Mouse (Mus musculus) intestine, postnatal 0 days (tissue): ENCODE results near the gene Hs6st3. TPM values are rescaled to one million over a fixed set of nuclear protein-coding genes. Genes with fewer than 3 reads are reported as not detected.

Source experiments
- ATAC-seq: fragments of 200-750 bp; cut with Nextera tagmentation; 2 replicates; pipeline ENCODE4 v1.8.0; 2017; ENCODE audit warnings: mild to moderate bottlenecking, moderate TSS enrichment, moderate library complexity
- H3K27ac ChIP-seq: fragments of 300-500 bp; sonication (generic); 2 replicates; pipeline ENCODE4 v1.5.1; 2014; ENCODE audit warnings: mild to moderate bottlenecking, low read depth, low read length, moderate library complexity
- H3K27me3 ChIP-seq: fragments of 300-500 bp; sonication (generic); replicated peaks from 2 replicates; pipeline ENCODE4 v1.6.1; 2014; ENCODE audit warnings: low read length, mixed read lengths; ENCODE audit not compliant: control insufficient read depth, insufficient read depth
- H3K36me3 ChIP-seq: fragments of 300-500 bp; sonication (generic); 2 replicates; pipeline ENCODE4 v1.6.1; 2014; ENCODE audit warnings: mild to moderate bottlenecking, moderate library complexity; ENCODE audit not compliant: control insufficient read depth, insufficient read depth
- H3K4me1 ChIP-seq: fragments of 300-500 bp; sonication (generic); replicated peaks from 2 replicates; pipeline ENCODE4 v1.6.1; 2014; ENCODE audit warnings: antibody characterized with exemption, low read length, mixed read lengths; ENCODE audit not compliant: control insufficient read depth, insufficient read depth
- H3K4me2 ChIP-seq: fragments of 300-500 bp; sonication (generic); replicated peaks from 2 replicates; pipeline ENCODE4 v1.6.1; 2014; ENCODE audit warnings: low read depth, mild to moderate bottlenecking, moderate library complexity
- H3K4me3 ChIP-seq: fragments of 300-500 bp; sonication (generic); 2 replicates; pipeline ENCODE4 v1.5.1; 2014; ENCODE audit warnings: low read depth, low read length
- H3K9ac ChIP-seq: fragments of 300-500 bp; sonication (generic); 2 replicates; pipeline ENCODE4 v1.6.1; 2014; ENCODE audit warnings: mild to moderate bottlenecking, low read depth, low read length
- H3K9me3 ChIP-seq: fragments of 300-500 bp; sonication (generic); 2 replicates; pipeline ENCODE4 v1.6.1; 2016; ENCODE audit warnings: mixed run types; ENCODE audit not compliant: control insufficient read depth
- CTCF ChIP-seq: sonication (generic); IDR thresholded peaks from 2 replicates; pipeline ENCODE4 v1.5.1; 2016; ENCODE audit warnings: low read depth, mild to moderate bottlenecking, control low read depth, antibody characterized with exemption, moderate library complexity
- WGBS: fragments of 180-500 bp; shearing (Covaris S2); extraction: QIAGEN DNeasy Blood & Tissue Kit; methylation state at CpG from one replicate; pipeline ENCODE4 v1.1.7; 2014; 5-methylcytosine and 5-hydroxymethylcytosine counted together
- polyA plus RNA-seq: library from polyadenylated mRNA; unstranded; fragments of >200 nt; fragmentation: Nextera tagmentation; extraction: Ambion mirVana; gene quantifications from 2 replicates; pipeline ENCODE4 v1.2.1, GENCODE M21; 2015

The Hs6st3 gene
- polyA plus RNA-seq, 1 experiment from 2014 or later: not detected

GRCm38 (mm10) chr14:119667421-119667820 is 529.3 kb downstream of the Hs6st3 start:
- Histone ChIP-seq H3K36me3 (no peaks in the 10 kb centered on the region), H3K4me3 (no peak overlapping the region), H3K4me1 (no peaks in the 10 kb centered on the region), H3K9me3 (no peaks in the 10 kb centered on the region), H3K9ac (no peak overlapping the region), H3K27me3 (no peaks in the 10 kb centered on the region), H3K27ac (no peak overlapping the region), H3K4me2 (no peak overlapping the region)
- no peak for TF ChIP-seq CTCF
- WGBS: 90% methylated on average over 1 of the region's 1 CpGs
- ATAC-seq: no peak

- WGBS: 86% methylated on average over 16 of the region's 16 CpGs
- H3K4me1 ChIP-seq: no peaks in the 10 kb centered on the region
- H3K27me3 ChIP-seq: no peaks in the 10 kb centered on the region
- no peak overlapping the region for H3K4me2 ChIP-seq
- no peaks in the 10 kb centered on the region for H3K36me3 ChIP-seq
- TF ChIP-seq CTCF: no peak
- no peak for ATAC-seq
- no peaks in the 10 kb centered on the region for H3K9me3 ChIP-seq
- no peak overlapping the region for H3K27ac ChIP-seq
- no peak overlapping the region for H3K4me3 ChIP-seq
- no peak overlapping the region for H3K9ac ChIP-seq
These were observed 532.9 kb downstream of the Hs6st3 start for GRCm38 (mm10) chr14:119670836-119671587.

- no peak for ATAC-seq
- Histone ChIP-seq H3K27ac (no peak overlapping the region), H3K9ac (no peak overlapping the region), H3K9me3 (no peaks in the 10 kb centered on the region), H3K27me3 (no peaks in the 10 kb centered on the region), H3K4me3 (no peak overlapping the region), H3K4me1 (no peaks in the 10 kb centered on the region), H3K4me2 (no peak overlapping the region), H3K36me3 (no peaks in the 10 kb centered on the region)
- no peak for TF ChIP-seq CTCF
- 88% methylated on average over 11 of the region's 11 CpGs for whole genome bisulfite sequencing
These were observed 540.4 kb downstream of the Hs6st3 start for GRCm38 (mm10) chr14:119678574-119678973.

- no peak for TF ChIP-seq CTCF
- H3K27ac ChIP-seq: no peak overlapping the region
- no peaks in the 10 kb centered on the region for H3K36me3 ChIP-seq
- no peaks in the 10 kb centered on the region for H3K27me3 ChIP-seq
- no peak for ATAC-seq
- H3K9ac ChIP-seq: no peak overlapping the region
- H3K4me3 ChIP-seq: no peak overlapping the region
- H3K4me1 ChIP-seq: no peaks in the 10 kb centered on the region
- WGBS: 86% methylated on average over 4 of the region's 4 CpGs
- H3K4me2 ChIP-seq: no peak overlapping the region
- no peaks in the 10 kb centered on the region for H3K9me3 ChIP-seq
These were observed 541.9 kb downstream of the Hs6st3 start for GRCm38 (mm10) chr14:119680052-119680451.

GRCm38 (mm10) chr14:119687885-119688284 is 549.7 kb downstream of the Hs6st3 start:
- no peak overlapping the region for H3K4me3 ChIP-seq
- no peaks in the 10 kb centered on the region for H3K27me3 ChIP-seq
- no peaks in the 10 kb centered on the region for H3K4me1 ChIP-seq
- no peak overlapping the region for H3K9ac ChIP-seq
- no peak for TF ChIP-seq CTCF
- H3K36me3 ChIP-seq: no peaks in the 10 kb centered on the region
- no peak for ATAC-seq
- no peak overlapping the region for H3K4me2 ChIP-seq
- 83% methylated on average over 2 of the region's 2 CpGs for WGBS
- H3K9me3 ChIP-seq: no peaks in the 10 kb centered on the region
- H3K27ac ChIP-seq: no peak overlapping the region

GRCm38 (mm10) chr14:119699982-119700381 is 561.8 kb downstream of the Hs6st3 start:
- H3K4me3 ChIP-seq: no peak overlapping the region
- no peaks in the 10 kb centered on the region for H3K4me1 ChIP-seq
- H3K9me3 ChIP-seq: no peaks in the 10 kb centered on the region
- H3K27me3 ChIP-seq: no peaks in the 10 kb centered on the region
- H3K4me2 ChIP-seq: no peak overlapping the region
- H3K36me3 ChIP-seq: no peaks in the 10 kb centered on the region
- ATAC-seq: no peak
- WGBS: 85% methylated on average over 4 of the region's 4 CpGs
- no peak overlapping the region for H3K27ac ChIP-seq
- H3K9ac ChIP-seq: no peak overlapping the region
- TF ChIP-seq CTCF: no peak

- H3K9me3 ChIP-seq: no peaks in the 10 kb centered on the region
- no peak for ATAC-seq
- H3K4me3 ChIP-seq: no peak overlapping the region
- H3K4me1 ChIP-seq: no peaks in the 10 kb centered on the region
- no peak overlapping the region for H3K9ac ChIP-seq
- no peaks in the 10 kb centered on the region for H3K36me3 ChIP-seq
- no peak overlapping the region for H3K27ac ChIP-seq
- no peaks in the 10 kb centered on the region for H3K27me3 ChIP-seq
- WGBS: 47% methylated on average over 3 of the region's 3 CpGs
- TF ChIP-seq CTCF: no peak
- no peak overlapping the region for H3K4me2 ChIP-seq
These were observed 576.6 kb downstream of the Hs6st3 start for GRCm38 (mm10) chr14:119714712-119715111.
